Mouse (Mus musculus) liver, embryonic 13.5 days (tissue): ENCODE data around the gene Ddias. TPM values are rescaled to one million over a fixed set of nuclear protein-coding genes. Genes with fewer than 3 reads are reported as not detected.

Experiments
- ATAC-seq: fragments of 200-750 bp; cut with Nextera tagmentation; 2 replicates; pipeline ENCODE4 v1.8.0; 2017; ENCODE audit warnings: low read depth, mild to moderate bottlenecking, moderate number of reproducible peaks, moderate library complexity
- DNase-seq: peaks from one replicate; pipeline ENCODE4 v3.0.0; 2022
- H3K27ac ChIP-seq: fragments of 300-500 bp; sonication (generic); 2 replicates; pipeline ENCODE4 v1.5.1; 2015; ENCODE audit warnings: moderate library complexity, mild to moderate bottlenecking, inconsistent platforms
- H3K27me3 ChIP-seq: fragments of 300-500 bp; sonication (generic); 2 replicates; pipeline ENCODE4 v1.6.1; 2015; ENCODE audit warnings: mild to moderate bottlenecking, inconsistent platforms
- H3K36me3 ChIP-seq: fragments of 300-500 bp; sonication (generic); 2 replicates; pipeline ENCODE4 v1.6.1; 2015; ENCODE audit warnings: mild to moderate bottlenecking, inconsistent platforms
- H3K4me1 ChIP-seq: fragments of 300-500 bp; sonication (generic); replicated peaks from 2 replicates; pipeline ENCODE4 v1.6.1; 2015; ENCODE audit warnings: inconsistent platforms
- H3K4me2 ChIP-seq: fragments of 300-500 bp; sonication (generic); 2 replicates; pipeline ENCODE4 v1.6.1; 2015; ENCODE audit warnings: inconsistent platforms, mild to moderate bottlenecking, moderate library complexity
- H3K4me3 ChIP-seq: fragments of 300-500 bp; sonication (generic); replicated peaks from 2 replicates; pipeline ENCODE4 v1.5.1; 2015; ENCODE audit warnings: mild to moderate bottlenecking, inconsistent platforms
- H3K9ac ChIP-seq: fragments of 300-500 bp; sonication (generic); 2 replicates; pipeline ENCODE4 v1.6.1; 2015; ENCODE audit warnings: mild to moderate bottlenecking, inconsistent platforms
- H3K9me3 ChIP-seq: fragments of 300-500 bp; sonication (generic); replicated peaks from 2 replicates; pipeline ENCODE4 v1.6.1; 2016; ENCODE audit warnings: inconsistent platforms
- WGBS: fragments of 180-500 bp; shearing (Covaris S2); methylation state at CpG from one replicate; pipeline ENCODE4 v1.1.7; 2015; ENCODE audit not compliant: insufficient replicate concordance; 5-methylcytosine and 5-hydroxymethylcytosine counted together
- polyA plus RNA-seq: library from polyadenylated mRNA; unstranded; fragments of >200 nt; fragmentation: Nextera tagmentation; extraction: Ambion mirVana; gene quantifications from 2 replicates; pipeline ENCODE4 v1.2.1, GENCODE M21; 2015

Gene Ddias
- polyA plus RNA-seq, 1 experiment from 2014 or later, result 10.6 TPM

GRCm38 (mm10) chr7:92842254-92842653, 31.8 kb downstream of the Ddias start:
- Histone ChIP-seq H3K27me3 (no peaks in the 10 kb centered on the region), H3K9me3 (no peaks in the 10 kb centered on the region), H3K4me1 (no peaks in the 10 kb centered on the region), H3K27ac (no peak overlapping the region), H3K4me3 (no peak overlapping the region), H3K36me3 (no peaks in the 10 kb centered on the region), H3K4me2 (no peak overlapping the region), H3K9ac (no peak overlapping the region)
- ATAC-seq (no peak), DNase-seq (no peak)
- 57% methylated on average over 2 of the region's 2 CpGs for WGBS

- Histone ChIP-seq H3K4me1 (no peaks in the 10 kb centered on the region), H3K36me3 (no peaks in the 10 kb centered on the region), H3K4me2 (no peak overlapping the region), H3K4me3 (no peak overlapping the region), H3K27ac (no peak overlapping the region), H3K27me3 (no peaks in the 10 kb centered on the region), H3K9ac (no peak overlapping the region), H3K9me3 (no peaks in the 10 kb centered on the region)
- WGBS, result 56% methylated on average over 3 of the region's 3 CpGs
- ATAC-seq (no peak), DNase-seq (no peak)
These were observed 36.1 kb downstream of the Ddias start for GRCm38 (mm10) chr7:92837907-92838306.

- Histone ChIP-seq H3K9ac (no peak overlapping the region), H3K4me2 (no peak overlapping the region), H3K36me3 (no peaks in the 10 kb centered on the region), H3K4me3 (no peak overlapping the region), H3K27me3 (no peaks in the 10 kb centered on the region), H3K9me3 (no peaks in the 10 kb centered on the region), H3K27ac (no peak overlapping the region), H3K4me1 (no peaks in the 10 kb centered on the region)
- DNase-seq, result no peak
- no peak for ATAC-seq
- 51% methylated on average over 11 of the region's 11 CpGs for WGBS
These were observed 36.8 kb downstream of the Ddias start for GRCm38 (mm10) chr7:92837226-92837625.

- H3K9me3 ChIP-seq, result no peaks in the 10 kb centered on the region
- WGBS, result 58% methylated on average over 3 of the region's 3 CpGs
- DNase-seq (no peak), ATAC-seq (no peak)
- no peak overlapping the region for H3K27ac ChIP-seq
- H3K36me3 ChIP-seq, result no peaks in the 10 kb centered on the region
- no peak overlapping the region for H3K4me2 ChIP-seq
- H3K4me1 ChIP-seq, result no peaks in the 10 kb centered on the region
- no peak overlapping the region for H3K9ac ChIP-seq
- H3K4me3 ChIP-seq, result no peak overlapping the region
- no peaks in the 10 kb centered on the region for H3K27me3 ChIP-seq
These were observed 37.6 kb downstream of the Ddias start for GRCm38 (mm10) chr7:92836447-92836846.

- Histone ChIP-seq H3K4me2 (no peak overlapping the region), H3K27ac (no peak overlapping the region), H3K4me1 (no peaks in the 10 kb centered on the region), H3K27me3 (no peaks in the 10 kb centered on the region), H3K9ac (no peak overlapping the region), H3K9me3 (no peaks in the 10 kb centered on the region), H3K36me3 (no peaks in the 10 kb centered on the region), H3K4me3 (no peak overlapping the region)
- no peak for DNase-seq
- ATAC-seq, result no peak
- 78% methylated on average over 2 of the region's 2 CpGs for WGBS
These were observed 39.7 kb downstream of the Ddias start for GRCm38 (mm10) chr7:92834391-92834790.

GRCm38 (mm10) chr7:92832395-92832794, 41.7 kb downstream of the Ddias start:
- no peak overlapping the region for H3K27ac ChIP-seq
- H3K9me3 ChIP-seq, result no peaks in the 10 kb centered on the region
- no peaks in the 10 kb centered on the region for H3K27me3 ChIP-seq
- 50% methylated on average over 6 of the region's 6 CpGs for WGBS
- ATAC-seq (no peak), DNase-seq (no peak)
- no peaks in the 10 kb centered on the region for H3K4me1 ChIP-seq
- H3K36me3 ChIP-seq, result no peaks in the 10 kb centered on the region
- no peak overlapping the region for H3K4me2 ChIP-seq
- no peak overlapping the region for H3K9ac ChIP-seq
- H3K4me3 ChIP-seq, result no peak overlapping the region

- WGBS, result 50% methylated on average over 3 of the region's 3 CpGs
- no peak overlapping the region for H3K4me3 ChIP-seq
- H3K9me3 ChIP-seq, result no peaks in the 10 kb centered on the region
- H3K9ac ChIP-seq, result no peak overlapping the region
- H3K4me2 ChIP-seq, result no peak overlapping the region
- no peaks in the 10 kb centered on the region for H3K36me3 ChIP-seq
- no peaks in the 10 kb centered on the region for H3K4me1 ChIP-seq
- ATAC-seq, result no peak
- DNase-seq, result no peak
- H3K27me3 ChIP-seq, result no peaks in the 10 kb centered on the region
- no peak overlapping the region for H3K27ac ChIP-seq
These were observed 46.1 kb downstream of the Ddias start for GRCm38 (mm10) chr7:92827981-92828380.

GRCm38 (mm10) chr7:92826248-92826647, 47.8 kb downstream of the Ddias start:
- no peaks in the 10 kb centered on the region for H3K27me3 ChIP-seq
- H3K4me1 ChIP-seq, result no peaks in the 10 kb centered on the region
- no peak overlapping the region for H3K4me2 ChIP-seq
- H3K36me3 ChIP-seq, result no peaks in the 10 kb centered on the region
- ATAC-seq (no peak), DNase-seq (no peak)
- no peaks in the 10 kb centered on the region for H3K9me3 ChIP-seq
- no peak overlapping the region for H3K9ac ChIP-seq
- 67% methylated on average over 3 of the region's 3 CpGs for WGBS
- H3K27ac ChIP-seq, result no peak overlapping the region
- no peak overlapping the region for H3K4me3 ChIP-seq

GRCm38 (mm10) chr7:92822409-92823101, 51.5 kb downstream of the Ddias start:
- H3K9ac ChIP-seq, result no peak overlapping the region
- no peak for ATAC-seq
- DNase-seq, result no peak
- H3K27me3 ChIP-seq, result no peaks in the 10 kb centered on the region
- no peak overlapping the region for H3K4me2 ChIP-seq
- 37% methylated on average over 1 of the region's 1 CpGs for WGBS
- no peaks in the 10 kb centered on the region for H3K9me3 ChIP-seq
- no peak overlapping the region for H3K27ac ChIP-seq
- no peaks in the 10 kb centered on the region for H3K36me3 ChIP-seq
- H3K4me1 ChIP-seq, result no peaks in the 10 kb centered on the region; the same call in 1 of the 2 replicates
- no peak overlapping the region for H3K4me3 ChIP-seq

GRCm38 (mm10) chr7:92821871-92822270, 52.2 kb downstream of the Ddias start:
- Histone ChIP-seq H3K4me1 (no peaks in the 10 kb centered on the region; the same call in 1 of the 2 replicates), H3K4me2 (no peak overlapping the region), H3K36me3 (no peaks in the 10 kb centered on the region), H3K27ac (no peak overlapping the region), H3K9me3 (no peaks in the 10 kb centered on the region), H3K4me3 (no peak overlapping the region), H3K27me3 (no peaks in the 10 kb centered on the region), H3K9ac (no peak overlapping the region)
- WGBS, result 48% methylated on average over 4 of the region's 4 CpGs
- DNase-seq (no peak), ATAC-seq (no peak)

- Histone ChIP-seq H3K4me2 (no peak overlapping the region), H3K9ac (no peak overlapping the region), H3K4me1 (no peaks in the 10 kb centered on the region; the same call in 1 of the 2 replicates), H3K27ac (no peak overlapping the region), H3K36me3 (no peaks in the 10 kb centered on the region), H3K4me3 (no peak overlapping the region), H3K27me3 (no peaks in the 10 kb centered on the region), H3K9me3 (no peaks in the 10 kb centered on the region)
- ATAC-seq, result no peak
- 64% methylated on average over 7 of the region's 7 CpGs for WGBS
- no peak for DNase-seq
These were observed 53.0 kb downstream of the Ddias start for GRCm38 (mm10) chr7:92820941-92821465.

- Histone ChIP-seq H3K36me3 (no peaks in the 10 kb centered on the region), H3K27me3 (no peaks in the 10 kb centered on the region), H3K4me3 (no peak overlapping the region), H3K9ac (no peak overlapping the region), H3K9me3 (no peaks in the 10 kb centered on the region), H3K27ac (no peak overlapping the region), H3K4me2 (no peak overlapping the region), H3K4me1 (no peaks in the 10 kb centered on the region; the same call in 1 of the 2 replicates)
- ATAC-seq, result no peak
- 53% methylated on average over 1 of the region's 1 CpGs for WGBS
- DNase-seq, result no peak
These were observed 53.6 kb downstream of the Ddias start for GRCm38 (mm10) chr7:92820410-92820809.
